Mouse (Mus musculus) cerebellum, postnatal 14 days (tissue): ENCODE measurements at regions not wholly inside any gene's neighbourhood (a gene's known extent, or its start where the extent isn't known, plus 50 kb on each side); places are given as distances from the start of the nearest gene placed in this dataset.
"Not testable (repeated sequence)": the region's sequence is repeated elsewhere in the genome, so short reads cannot be mapped to it uniquely, and the experiment has no call there.

Experiments
- DNase-seq, 2 experiments: peaks; one replicate each; pipeline ENCODE4 v3.0.0; 2021; ENCODE audit warnings: mixed read lengths in 2 of 2

GRCm38 (mm10) chr13:107829861-107830260, 214.4 kb upstream of the Smim15 start:
- DNase-seq: no peak

DNA sequence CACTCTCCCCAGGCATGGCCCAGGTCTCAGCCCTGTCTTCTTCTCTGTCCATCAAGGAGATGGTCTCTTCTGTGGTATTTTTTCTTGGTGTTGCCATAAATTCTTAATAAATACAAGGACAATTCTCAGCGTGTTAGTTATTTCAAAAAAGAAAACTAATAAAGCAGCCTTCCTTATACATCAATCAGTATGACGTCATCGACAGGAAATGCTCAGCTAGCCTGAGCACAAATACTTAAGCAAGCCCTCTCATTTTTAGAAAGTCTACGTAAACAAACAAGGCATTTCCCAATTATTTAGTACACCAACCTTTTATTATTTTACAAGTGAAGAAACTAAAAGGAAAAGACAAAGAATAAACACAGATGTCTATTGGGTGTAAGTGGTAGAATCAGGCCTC, 218.6 kb upstream of the Smim15 start:
- no peak for DNase-seq

DNA sequence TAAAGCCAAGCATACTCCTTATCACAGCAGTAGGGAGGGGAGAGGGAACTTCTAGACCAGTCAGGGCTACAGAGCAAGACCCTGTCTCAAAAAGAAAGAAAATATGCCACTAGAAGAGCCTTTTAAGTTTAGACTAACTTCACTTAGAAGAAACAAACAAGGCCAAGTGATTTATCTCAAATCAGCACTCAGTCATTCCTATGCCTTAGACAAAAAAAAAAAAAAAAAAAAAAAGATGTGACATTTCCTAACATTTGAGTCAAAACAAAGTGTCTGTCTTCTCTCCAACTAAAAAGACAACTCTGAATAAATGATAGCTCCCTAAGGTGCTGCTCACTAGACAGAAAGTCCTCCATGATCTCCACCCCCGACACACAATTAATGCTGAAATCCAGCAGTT, 220.9 kb upstream of the Smim15 start:
- DNase-seq: no peak

GRCm38 (mm10) chr13:107822198-107822597, 222.0 kb upstream of the Smim15 start:
- DNase-seq: no peak

DNA sequence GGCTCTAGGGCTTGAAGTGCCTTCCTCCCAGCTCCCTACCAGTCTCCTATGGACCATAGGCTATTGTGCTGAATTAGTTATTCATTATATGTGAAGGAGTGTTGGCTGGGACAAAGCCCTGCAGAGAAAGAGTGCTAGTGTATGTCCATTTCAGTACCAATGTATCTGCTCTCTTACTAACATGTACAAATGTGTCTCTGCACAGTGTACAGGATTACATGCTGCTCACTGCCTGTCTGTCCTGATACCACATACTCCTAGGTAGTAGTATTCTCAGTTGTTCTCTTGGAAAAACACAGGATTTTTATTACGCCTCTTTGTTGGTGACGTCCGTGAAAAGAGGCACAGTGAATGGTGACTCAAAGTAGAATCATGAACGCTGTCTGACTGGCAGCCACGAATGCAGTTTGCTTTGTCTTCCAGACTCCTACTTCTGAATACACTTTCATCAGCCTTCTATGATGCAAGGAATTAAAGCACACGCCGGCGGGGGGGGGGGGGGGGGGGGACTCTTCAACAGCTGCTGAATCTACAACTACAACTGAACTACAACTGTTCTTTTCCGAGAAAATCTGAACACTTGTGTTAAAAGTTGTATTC, 230.6 kb upstream of the Smim15 start:
- no peak for DNase-seq

GRCm38 (mm10) chr13:107812014-107812413, 232.2 kb upstream of the Smim15 start:
- no peak for DNase-seq

GRCm38 (mm10) chr13:107810802-107811192, 233.4 kb upstream of the Smim15 start:
- no peak for DNase-seq

DNA sequence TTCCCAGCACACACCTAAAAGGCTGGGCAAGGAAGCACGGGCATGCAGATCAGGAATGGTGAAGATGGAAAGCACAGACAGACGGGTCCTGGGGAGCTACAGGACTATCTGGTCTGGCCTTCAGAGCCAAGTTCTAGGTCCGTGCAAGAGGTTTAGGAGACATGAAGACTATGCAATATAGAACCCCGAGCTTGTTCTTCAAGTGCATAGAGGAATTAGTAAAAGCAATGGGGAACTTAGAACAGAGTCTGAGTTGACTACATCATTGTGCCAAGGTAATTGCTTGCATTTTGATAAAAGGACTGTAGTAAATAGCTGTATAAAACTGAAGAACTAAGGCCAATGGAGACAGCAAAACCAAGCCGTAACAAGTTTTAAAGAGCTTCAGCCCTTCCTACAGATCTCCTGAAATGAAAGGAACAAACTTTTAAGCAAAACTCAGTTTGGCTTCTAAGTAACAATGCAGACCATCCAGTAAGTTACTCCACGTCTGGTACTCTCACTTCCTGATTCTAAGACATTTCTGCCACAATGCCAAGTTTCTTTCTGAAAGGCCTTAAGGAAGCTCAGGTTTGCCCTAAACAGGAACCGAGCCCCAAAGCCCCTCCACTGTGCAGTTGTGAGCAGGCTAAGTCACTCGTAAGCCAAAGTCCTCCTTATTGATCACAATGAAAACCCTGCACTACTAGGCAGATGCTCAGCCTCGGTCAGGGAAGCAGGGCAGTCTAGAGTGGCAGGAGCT, 234.0 kb upstream of the Smim15 start:
- no peak for DNase-seq

DNA sequence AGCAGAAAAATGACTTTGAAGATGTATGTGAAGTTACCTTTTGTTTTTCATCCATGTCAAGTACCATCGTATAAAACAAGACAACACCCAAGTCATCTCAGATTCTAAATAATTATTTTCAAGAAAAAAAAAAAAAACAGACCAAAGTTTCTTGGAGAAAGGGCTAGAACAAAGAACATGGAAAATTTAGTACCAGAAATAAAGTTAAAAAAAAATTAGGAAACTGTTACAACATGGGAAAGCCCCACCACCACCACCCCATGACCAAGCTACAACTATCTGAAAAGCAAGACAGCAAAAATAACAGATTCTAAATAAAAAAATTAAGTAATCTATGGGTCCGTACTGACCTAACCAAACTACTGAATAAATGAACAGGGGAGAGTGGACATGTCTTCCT, 235.3 kb upstream of the Smim15 start:
- DNase-seq: no peak

- peak; percentile 14 to 29 for DNase-seq
Observed at GRCm38 (mm10) chr13:107804418-107804817, 239.8 kb upstream of the Smim15 start.

DNA sequence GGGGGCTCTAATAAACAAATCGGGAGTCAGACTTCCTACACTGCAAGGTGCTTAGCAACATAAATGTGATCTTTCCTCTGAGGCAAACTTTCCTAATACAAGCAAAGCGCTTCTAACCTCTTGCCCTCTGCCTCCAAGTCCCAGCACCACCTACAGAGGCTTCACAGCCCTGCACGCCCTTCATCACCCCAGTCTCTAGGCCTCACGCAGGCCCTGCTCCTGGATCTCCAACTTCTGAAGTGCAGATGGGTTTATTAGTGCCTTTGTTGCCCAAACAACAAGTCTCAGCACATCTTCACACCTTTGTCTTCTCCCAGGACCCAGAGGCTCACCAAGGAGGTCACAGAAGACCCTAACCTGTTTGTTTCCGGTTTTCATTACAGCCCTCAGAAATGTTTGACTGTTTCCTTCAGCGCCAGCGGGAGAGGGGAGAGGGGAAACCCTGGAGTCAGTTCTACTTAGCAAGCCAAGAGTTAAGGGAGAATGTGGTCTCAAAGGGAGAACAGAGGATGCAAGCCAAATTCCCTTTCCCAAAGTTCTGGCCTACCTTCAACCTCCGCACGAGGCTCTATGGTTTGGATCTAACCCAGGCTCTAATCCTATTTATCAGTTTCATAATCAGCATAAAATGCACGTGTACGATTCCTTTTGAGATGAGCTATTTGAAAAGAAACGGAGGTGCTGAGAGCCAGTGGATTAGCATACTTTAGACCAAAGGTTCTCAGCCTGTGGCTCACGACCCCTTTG, 244.9 kb upstream of the Smim15 start:
- no peak for DNase-seq

DNA sequence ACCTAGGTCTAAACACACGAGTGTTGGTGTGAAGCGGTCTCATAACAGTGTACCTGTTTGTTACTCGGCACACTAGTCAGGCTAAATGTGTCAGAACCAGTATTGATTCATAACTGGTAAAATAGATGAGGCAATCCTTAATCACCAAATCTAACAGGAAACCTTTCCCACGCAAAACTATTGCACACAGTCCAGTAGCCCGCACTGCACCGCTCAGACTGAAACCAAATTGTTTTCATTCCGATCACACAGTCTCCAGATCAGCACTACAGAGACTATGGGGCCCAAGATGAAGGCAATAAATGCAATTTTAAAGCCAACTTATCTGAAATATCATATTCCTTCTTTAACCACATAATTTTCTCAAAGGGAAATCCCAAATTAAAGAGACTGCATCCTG, 246.1 kb upstream of the Smim15 start:
- no peak for DNase-seq

- no peak for DNase-seq
Observed at GRCm38 (mm10) chr13:107795516-107795915, 248.7 kb upstream of the Smim15 start.

DNA sequence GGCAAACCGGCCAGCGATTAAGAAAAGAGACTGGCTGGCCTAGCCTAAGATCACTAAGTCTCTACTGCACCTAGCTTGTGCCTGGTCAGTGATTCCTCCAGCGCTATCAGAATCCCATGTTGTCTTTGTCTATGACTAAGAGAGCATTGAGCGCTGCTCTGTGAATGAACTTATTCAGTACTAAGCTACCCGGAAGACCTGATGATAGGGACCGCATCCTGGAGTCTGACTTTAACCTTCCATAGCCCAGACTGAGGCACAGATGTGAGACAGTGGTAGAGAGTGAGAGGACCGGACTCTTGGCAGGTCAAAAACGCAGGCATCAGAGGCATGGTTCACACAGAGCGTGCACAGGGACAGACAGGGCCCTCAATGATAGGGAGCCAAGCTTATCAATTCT, 252.5 kb upstream of the Smim15 start:
- no peak for DNase-seq

DNA sequence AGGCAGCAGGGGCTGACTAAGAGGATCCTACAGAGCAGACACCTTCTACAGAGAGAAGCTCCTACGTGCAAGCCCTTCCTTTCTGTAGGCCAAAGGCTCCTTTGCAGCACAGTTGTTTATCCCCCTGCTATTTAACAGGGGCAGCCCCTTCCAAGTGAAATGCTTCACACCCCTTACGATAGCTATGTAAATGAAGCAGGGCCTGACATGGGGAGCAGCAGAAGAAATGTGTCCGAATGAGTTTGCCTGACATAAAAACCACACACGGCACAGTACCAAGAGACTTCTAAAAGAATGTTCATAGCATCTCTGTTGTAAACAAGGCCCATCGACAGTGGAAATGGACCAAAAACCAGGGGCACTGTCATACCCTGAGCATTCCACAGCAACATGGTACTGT, 259.3 kb upstream of the Smim15 start:
- no peak for DNase-seq

- no peak for DNase-seq
Observed at GRCm38 (mm10) chr13:107781741-107782140, 262.5 kb upstream of the Smim15 start.

- DNase-seq: no peak
Observed at GRCm38 (mm10) chr13:107781221-107781620, 263.0 kb upstream of the Smim15 start.

DNA sequence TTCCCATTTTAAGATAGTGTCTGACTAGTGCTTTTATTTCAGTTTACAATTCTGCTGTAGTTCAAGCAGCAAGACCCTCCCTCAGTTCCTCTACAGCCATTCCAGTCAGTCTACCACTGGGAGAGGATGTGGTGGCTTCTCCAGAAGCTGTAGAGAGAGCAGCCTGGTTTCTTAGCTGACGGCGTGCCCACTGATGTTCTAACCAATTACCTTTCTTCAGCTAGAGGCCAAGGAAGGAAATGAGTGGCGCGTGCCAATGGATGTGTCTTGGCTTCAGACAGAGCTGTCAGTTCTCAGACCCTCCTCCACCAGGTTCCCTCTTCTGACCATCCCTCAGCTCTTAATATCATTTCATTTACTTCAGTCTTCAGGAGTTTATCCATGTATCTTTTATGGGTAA, 264.7 kb upstream of the Smim15 start:
- peak; percentile 30 to 36 for DNase-seq

DNA sequence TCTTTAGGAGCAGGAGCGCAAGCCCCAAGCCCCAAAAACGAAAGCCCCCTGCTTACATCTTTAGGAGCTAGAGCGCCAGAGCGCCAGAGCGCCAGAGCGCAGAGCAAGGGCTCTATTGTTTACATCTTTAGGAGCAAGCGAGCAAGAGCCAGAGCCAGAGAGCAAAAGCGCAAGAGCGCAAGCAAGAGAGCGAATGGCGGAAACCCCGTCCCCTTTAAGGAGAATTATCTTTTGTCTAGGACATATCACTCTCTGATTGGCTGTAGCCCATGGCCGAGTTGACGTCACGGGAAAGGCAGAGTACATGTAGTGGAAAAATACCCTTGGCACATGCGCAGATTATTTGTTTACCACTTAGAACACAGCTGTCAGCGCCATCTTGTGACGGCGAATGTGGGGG, 269.7 kb upstream of the Smim15 start:
- DNase-seq: not testable (repeated sequence)

DNA sequence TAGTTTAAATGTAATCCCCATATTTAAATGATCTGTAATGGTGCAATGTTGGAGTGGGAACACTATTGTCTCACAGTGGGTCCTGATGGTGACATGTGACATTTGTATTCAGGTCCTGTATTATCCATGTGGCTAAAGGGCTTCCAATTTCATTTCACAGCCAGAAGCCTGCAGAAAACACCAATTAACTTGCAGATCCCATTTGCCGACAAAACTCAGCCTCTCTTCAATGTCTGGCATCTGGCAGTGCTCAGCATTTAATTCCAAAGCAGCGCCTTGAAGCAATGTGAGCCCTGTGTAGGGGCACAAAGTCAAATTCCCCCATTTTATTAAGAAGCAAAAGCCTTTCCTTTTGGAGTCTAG, 277.0 kb upstream of the Smim15 start:
- peak in 1 of 2 experiments; percentile 34 for DNase-seq

DNA sequence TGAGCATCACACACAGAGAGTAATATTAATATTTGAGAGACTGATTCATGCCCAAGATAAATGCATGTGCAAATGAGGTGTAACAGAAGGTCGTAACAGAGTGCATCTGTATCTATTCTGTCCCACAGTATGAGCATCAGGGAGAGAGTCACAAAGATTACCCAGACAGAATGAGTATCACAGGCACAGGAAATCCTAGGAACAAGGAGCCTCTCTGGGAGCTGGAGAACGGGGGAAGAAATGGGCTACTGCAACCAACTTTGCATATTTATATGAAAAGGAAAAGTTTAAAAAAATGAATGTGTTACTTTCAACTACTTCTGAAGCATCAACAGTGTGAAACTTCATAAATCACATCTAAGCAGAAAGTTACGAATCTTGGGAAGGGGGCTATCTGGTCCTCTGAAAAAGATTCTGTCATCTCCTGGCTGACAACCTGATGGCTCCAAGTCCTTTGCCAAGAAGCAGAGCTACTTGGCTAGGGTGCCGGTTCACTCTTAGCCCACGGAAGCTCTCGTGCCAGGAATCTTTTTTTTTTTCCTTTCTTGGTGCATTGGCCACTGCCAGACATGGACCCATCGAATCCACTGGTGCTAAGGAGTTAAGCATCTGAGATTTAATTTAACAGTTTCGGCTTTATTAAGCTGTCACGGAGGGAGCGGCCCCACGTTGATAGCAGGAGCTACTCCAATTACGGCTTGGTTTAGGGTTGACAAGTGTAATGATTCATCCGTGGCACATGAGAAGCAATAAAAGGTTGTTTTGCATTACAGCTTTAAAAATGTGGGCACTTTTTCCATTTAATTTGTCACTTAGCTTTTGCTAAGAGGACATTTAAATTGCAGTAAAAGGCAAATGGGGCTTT, 277.6 kb upstream of the Smim15 start:
- peak; percentile 66 to 77 for DNase-seq

- DNase-seq: no peak
Observed at GRCm38 (mm10) chr13:107763911-107764310, 280.3 kb upstream of the Smim15 start.

DNA sequence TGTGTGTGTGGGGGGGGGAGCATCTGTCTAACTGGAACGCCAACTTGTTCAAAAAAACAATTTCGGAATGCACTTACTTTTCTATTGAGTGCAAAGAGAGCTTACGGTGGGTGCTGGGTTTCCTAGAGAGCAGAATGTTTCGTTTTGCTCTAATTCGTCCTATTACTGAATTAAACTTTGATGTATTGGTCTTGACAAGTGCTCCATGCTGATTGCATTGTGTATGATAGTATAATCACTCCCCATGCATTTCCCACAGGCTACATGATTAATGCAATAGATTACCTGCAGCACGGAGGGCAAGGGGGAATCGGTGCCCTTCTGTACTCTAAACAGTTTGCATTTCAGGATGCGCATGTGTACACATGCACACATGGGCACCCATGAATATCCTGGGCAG, 283.7 kb upstream of the Smim15 start:
- DNase-seq: no peak
